Mouse (Mus musculus): ENCODE measurements around the gene Wfdc6b.

DNA sequence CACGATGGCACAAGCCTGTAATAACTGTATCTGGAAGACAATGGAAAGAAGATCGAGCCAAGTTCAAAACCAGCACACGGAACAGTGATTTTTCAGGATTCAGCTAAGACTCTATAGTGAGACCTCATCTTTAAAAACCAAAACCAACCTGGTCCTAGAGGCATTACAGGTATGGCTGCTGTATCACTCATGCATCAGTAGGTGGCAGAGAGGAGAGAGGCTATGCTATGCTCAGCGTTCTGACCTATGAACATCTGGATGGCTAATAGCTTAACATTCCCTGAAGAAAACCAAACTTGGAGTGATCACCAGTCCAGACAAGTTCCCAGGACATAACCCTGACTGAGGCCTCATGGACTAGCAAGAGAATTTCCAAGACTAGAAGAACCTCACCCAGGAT is 8.5 kb downstream of the Wfdc6b start:
- no peak for TF ChIP-seq CTCF (IDR thresholded peaks at IDR 0.05; ENCODE audit: extremely low read depth, insufficient read length, insufficient replicate concordance, low read depth, low read length)
- no peak for TF ChIP-seq POLR2A (IDR thresholded peaks at IDR 0.05; ENCODE audit: low read depth, low read length)

Measured in small intestine, adult 2 months (tissue).